Mouse (Mus musculus) hindbrain, postnatal 0 days (tissue): ENCODE data around the gene Ccdc153. TPM values are rescaled to one million over a fixed set of nuclear protein-coding genes. Genes with fewer than 3 reads are reported as not detected.

Source experiments
- ATAC-seq: fragments of 200-750 bp; cut with Nextera tagmentation; 2 replicates; pipeline ENCODE4 v1.8.0; 2017; ENCODE audit warnings: mild to moderate bottlenecking, moderate TSS enrichment, moderate library complexity
- DNase-seq: peaks from one replicate; pipeline ENCODE4 v3.0.0-alpha.2; 2015; ENCODE audit warnings: low spot score
- H3K27ac ChIP-seq: fragments of 300-500 bp; sonication (generic); 2 replicates; pipeline ENCODE4 v1.5.1; 2014; ENCODE audit warnings: mild to moderate bottlenecking
- H3K27me3 ChIP-seq: fragments of 300-500 bp; sonication (generic); 2 replicates; pipeline ENCODE4 v1.6.1; 2014; ENCODE audit warnings: low read length, mixed read lengths; ENCODE audit not compliant: insufficient read depth
- H3K36me3 ChIP-seq: fragments of 300-500 bp; sonication (generic); 2 replicates; pipeline ENCODE4 v1.6.1; 2014; ENCODE audit warnings: low read length, mixed read lengths; ENCODE audit not compliant: insufficient read depth
- H3K4me1 ChIP-seq: fragments of 300-500 bp; sonication (generic); 2 replicates; pipeline ENCODE4 v1.6.1; 2014; ENCODE audit warnings: antibody characterized with exemption, low read length, mixed read lengths; ENCODE audit not compliant: insufficient read depth
- H3K4me2 ChIP-seq: fragments of 300-500 bp; sonication (generic); 2 replicates; pipeline ENCODE4 v1.6.1; 2014; ENCODE audit warnings: low read depth, mild to moderate bottlenecking, low read length, moderate library complexity, mixed read lengths
- H3K4me3 ChIP-seq: fragments of 300-500 bp; sonication (generic); 2 replicates; pipeline ENCODE4 v1.5.1; 2014; ENCODE audit warnings: low read length
- H3K9ac ChIP-seq: fragments of 300-500 bp; sonication (generic); replicated peaks from 2 replicates; pipeline ENCODE4 v1.6.1; 2014; ENCODE audit warnings: mild to moderate bottlenecking, low read length, moderate library complexity, mixed read lengths
- H3K9me3 ChIP-seq: fragments of 300-500 bp; sonication (generic); 2 replicates; pipeline ENCODE4 v1.6.1; 2016; ENCODE audit warnings: low read length, mixed read lengths
- CTCF ChIP-seq: IDR thresholded peaks from 2 replicates; pipeline ENCODE4 v1.5.1; 2016; ENCODE audit warnings: antibody characterized with exemption, control low read depth, low read depth
- WGBS: fragments of 180-500 bp; shearing (Covaris S2); extraction: QIAGEN DNeasy Blood & Tissue Kit; methylation state at CpG from one replicate; pipeline ENCODE4 v1.1.7; 2014; 5-methylcytosine and 5-hydroxymethylcytosine counted together
- polyA plus RNA-seq: library from polyadenylated mRNA; unstranded; fragments of >200 nt; fragmentation: Nextera tagmentation; extraction: Ambion mirVana; gene quantifications from 2 replicates; pipeline ENCODE4 v1.2.1, GENCODE M21; 2015
- total RNA-seq: library from RNA; depleted of rRNA; stranded (reverse); fragments of >200 nt; gene quantifications from 2 replicates; pipeline ENCODE4 v1.2.3, GENCODE M21; 2014

Gene Ccdc153
- total and polyA plus RNA-seq, 2 experiments from 2014 or later: 1.0 to 2.6 TPM

- WGBS: 80% methylated on average over 17 of the region's 17 CpGs
- Histone ChIP-seq H3K27me3 (no peaks in the 10 kb centered on the region), H3K9me3 (no peaks in the 10 kb centered on the region), H3K9ac (no peak overlapping the region), H3K4me3 (no peak overlapping the region), H3K36me3 (no peaks in the 10 kb centered on the region), H3K27ac (no peak overlapping the region), H3K4me2 (no peak overlapping the region), H3K4me1 (no peaks in the 10 kb centered on the region)
- DNase-seq: no peak
- no peak for TF ChIP-seq CTCF
- ATAC-seq: no peak
Measured at GRCm38 (mm10) chr9:44238501-44239190, 1.8 kb upstream of the Ccdc153 start.

GRCm38 (mm10) chr9:44239447-44239846 is 1.0 kb upstream of the Ccdc153 start:
- H3K9ac ChIP-seq: no peak overlapping the region
- no peaks in the 10 kb centered on the region for H3K9me3 ChIP-seq
- no peak overlapping the region for H3K4me3 ChIP-seq
- no peak overlapping the region for H3K4me2 ChIP-seq
- no peaks in the 10 kb centered on the region for H3K36me3 ChIP-seq
- H3K27ac ChIP-seq: no peak overlapping the region
- H3K27me3 ChIP-seq: no peaks in the 10 kb centered on the region
- TF ChIP-seq CTCF: peak; percentile 85
- no peaks in the 10 kb centered on the region for H3K4me1 ChIP-seq
- DNase-seq (peak; percentile 87), ATAC-seq (no peak; the same call in 1 of the 2 replicates)
- 10% methylated on average over 5 of the region's 5 CpGs for WGBS

GRCm38 (mm10) chr9:44240911-44241310 is 435 bp downstream of the Ccdc153 start:
- 41% methylated on average over 5 of the region's 5 CpGs for WGBS
- TF ChIP-seq CTCF: no peak
- Histone ChIP-seq H3K9me3 (no peaks in the 10 kb centered on the region), H3K4me1 (no peaks in the 10 kb centered on the region), H3K36me3 (no peaks in the 10 kb centered on the region), H3K27me3 (no peaks in the 10 kb centered on the region), H3K4me2 (no peak overlapping the region), H3K27ac (no peak overlapping the region), H3K4me3 (no peak overlapping the region), H3K9ac (no peak overlapping the region)
- ATAC-seq: no peak
- no peak for DNase-seq

- H3K9me3 ChIP-seq: no peaks in the 10 kb centered on the region
- H3K4me2 ChIP-seq: no peak overlapping the region
- DNase-seq (no peak), ATAC-seq (no peak)
- no peak overlapping the region for H3K9ac ChIP-seq
- TF ChIP-seq CTCF: no peak
- H3K4me3 ChIP-seq: no peak overlapping the region
- WGBS: 76% methylated on average over 9 of the region's 9 CpGs
- no peaks in the 10 kb centered on the region for H3K4me1 ChIP-seq
- no peaks in the 10 kb centered on the region for H3K27me3 ChIP-seq
- no peaks in the 10 kb centered on the region for H3K36me3 ChIP-seq
- H3K27ac ChIP-seq: no peak overlapping the region
Measured at GRCm38 (mm10) chr9:44241418-44241817, 942 bp downstream of the Ccdc153 start.

GRCm38 (mm10) chr9:44243621-44244020 is 3.1 kb downstream of the Ccdc153 start:
- ATAC-seq: no peak
- no peak for TF ChIP-seq CTCF
- 43% methylated on average over 2 of the region's 2 CpGs for WGBS
- no peaks in the 10 kb centered on the region for H3K36me3 ChIP-seq
- H3K4me3 ChIP-seq: no peak overlapping the region
- no peak overlapping the region for H3K9ac ChIP-seq
- no peak for DNase-seq
- H3K9me3 ChIP-seq: no peaks in the 10 kb centered on the region
- 0 out of 2 replicates have a peak, but pooled peaks cover 3% of the 10 kb centered on the region for H3K27me3 ChIP-seq
- H3K27ac ChIP-seq: no peak overlapping the region
- no peak overlapping the region for H3K4me2 ChIP-seq
- H3K4me1 ChIP-seq: no peaks in the 10 kb centered on the region

- whole genome bisulfite sequencing: 85% methylated on average over 6 of the region's 6 CpGs
- no peak for TF ChIP-seq CTCF
Measured at GRCm38 (mm10) chr9:44247907-44248306, 7.4 kb downstream of the Ccdc153 start.

More at GRCm38 (mm10) chr9:44247907-44248306, 7.4 kb downstream of the Ccdc153 start:
- H3K4me1 ChIP-seq: no peaks in the 10 kb centered on the region
- H3K9me3 ChIP-seq: no peaks in the 10 kb centered on the region
- 0 out of 2 replicates have a peak, but pooled peaks cover 3% of the 10 kb centered on the region for H3K27me3 ChIP-seq
- DNase-seq (no peak), ATAC-seq (no peak)
- H3K36me3 ChIP-seq: no peaks in the 10 kb centered on the region
- no peak overlapping the region for H3K9ac ChIP-seq
- H3K27ac ChIP-seq: no peak overlapping the region
- H3K4me2 ChIP-seq: no peak overlapping the region
- H3K4me3 ChIP-seq: no peak overlapping the region
